In genomic region chr11:94129261-94130059, GRCm38 (mm10) we compare ENCODE assay signal across 9 mouse cellular contexts.
A peak's percentile ranks its signal among the peaks of the same experiment; 100 is the strongest.
DNase-seq lines count a peak whose midpoint lies in the region; ATAC-seq lines count a peak whose summit lies in the region.
"Had no signal": no experiment of that assay in that cellular context is flagged by ENCODE, and none has a peak within 500 bp of the region (broad histone marks: within the 10 kb centered on the region; RNA-seq: fewer than 3 reads in every experiment).

No protein-coding gene starts in this region.

- no peaks in the 10 kb centered on the region for H3K9me3 ChIP-seq in liver, embryonic 13.5 days (replicated peaks)
- no peaks in the 10 kb centered on the region for H3K9me3 ChIP-seq in neural tube, embryonic 12.5 days
- H3K9me3 ChIP-seq: limb, embryonic 12.5 days had no signal

- 62% methylated on average over 12 of the region's 12 CpGs for WGBS in liver, embryonic 13.5 days (ENCODE audit: insufficient replicate concordance)
- WGBS in neural tube, embryonic 12.5 days, result 67% methylated on average over 12 of the region's 12 CpGs

- peak; percentile 60 for ATAC-seq in CD4-positive, CD25-positive, alpha-beta regulatory T cell, adult 4 months
- ATAC-seq in liver, embryonic 13.5 days (ENCODE audit: low read depth), result no peak
- 0 out of 2 replicates have a peak, but pooled peaks have one; percentile 22 for ATAC-seq in neural tube, embryonic 12.5 days (ENCODE audit: low FRiP score, low read depth)

- no peak overlapping the region for H3K27ac ChIP-seq in liver, embryonic 13.5 days
- no peak overlapping the region for H3K27ac ChIP-seq in neural tube, embryonic 12.5 days

- H3K36me3 ChIP-seq in liver, embryonic 13.5 days, result no peaks in the 10 kb centered on the region
- peaks cover 21% of the 10 kb centered on the region for H3K36me3 ChIP-seq in neural tube, embryonic 12.5 days

- no peaks in the 10 kb centered on the region for H3K27me3 ChIP-seq in liver, embryonic 13.5 days
- no peaks in the 10 kb centered on the region for H3K27me3 ChIP-seq in neural tube, embryonic 12.5 days (replicated peaks)
- H3K27me3 ChIP-seq: limb, embryonic 12.5 days had no signal

- DNase-seq in NIH3T3 (ENCODE audit: low read depth), result peak; percentile 87
- peak; percentile 76 to 82 for DNase-seq in cerebellum, postnatal 25 days
- DNase-seq in gastrocnemius, postnatal 4 days (ENCODE audit: low spot score in 2 of 2), result peak; percentile 43 to 60
- DNase-seq in kidney, adult 9 months, result peak; percentile 80
- peak; percentile 27 for DNase-seq in liver, embryonic 13.5 days
- peak; percentile 57 for DNase-seq in yolk sac, embryonic 10.5 days (ENCODE audit: low spot score)

- H3K4me2 ChIP-seq in liver, embryonic 13.5 days, result no peak overlapping the region
- H3K4me2 ChIP-seq in neural tube, embryonic 12.5 days (replicated peaks), result no peak overlapping the region
- H3K4me2 ChIP-seq: limb, embryonic 12.5 days had no signal

- no peak overlapping the region for H3K4me3 ChIP-seq in liver, embryonic 13.5 days (replicated peaks)
- no peak overlapping the region for H3K4me3 ChIP-seq in neural tube, embryonic 12.5 days
- H3K4me3 ChIP-seq: limb, embryonic 12.5 days had no signal

- H3K4me1 ChIP-seq in liver, embryonic 13.5 days (replicated peaks), result peaks cover 14% of the 10 kb centered on the region
- H3K4me1 ChIP-seq in neural tube, embryonic 12.5 days, result peaks cover 20% of the 10 kb centered on the region

- H3K9ac ChIP-seq in liver, embryonic 13.5 days, result no peak overlapping the region
- H3K9ac ChIP-seq in neural tube, embryonic 12.5 days, result no peak overlapping the region

Comparison
In these comparisons a context has a peak if more than half of its experiments do, and no peak if none do; other contexts are left out.
1. DNase-seq: peak in every context shown above with its lines; median percentile 87 in NIH3T3; 80 in kidney, adult 9 months; 79 in cerebellum, postnatal 25 days; 57 in yolk sac, embryonic 10.5 days; 52 in gastrocnemius, postnatal 4 days; 27 in liver, embryonic 13.5 days.